Mouse (Mus musculus) liver, embryonic 16.5 days (tissue): Measurements from ENCODE around the gene Wwc1. TPM values are rescaled to one million over a fixed set of nuclear protein-coding genes. Genes with fewer than 3 reads are reported as not detected.
"Not testable (repeated sequence)": the region's sequence is repeated elsewhere in the genome, so short reads cannot be mapped to it uniquely, and the experiment has no call there.

Experiments
- ATAC-seq: fragments of 200-750 bp; cut with Nextera tagmentation; 2 replicates; pipeline ENCODE4 v1.8.0; 2017; ENCODE audit warnings: low read depth, mild to moderate bottlenecking, moderate number of reproducible peaks, moderate library complexity
- H3K27ac ChIP-seq: fragments of 300-500 bp; sonication (generic); 2 replicates; pipeline ENCODE4 v1.5.1; 2014; ENCODE audit warnings: mild to moderate bottlenecking, low read length
- H3K27me3 ChIP-seq: fragments of 300-500 bp; sonication (generic); 2 replicates; pipeline ENCODE4 v1.6.1; 2014; ENCODE audit warnings: low read depth, low read length, mixed read lengths; ENCODE audit not compliant: control insufficient read depth, insufficient read depth
- H3K36me3 ChIP-seq: fragments of 300-500 bp; sonication (generic); 2 replicates; pipeline ENCODE4 v1.6.1; 2014; ENCODE audit warnings: mild to moderate bottlenecking; ENCODE audit not compliant: control insufficient read depth, insufficient read depth
- H3K4me1 ChIP-seq: fragments of 300-500 bp; sonication (generic); 2 replicates; pipeline ENCODE4 v1.6.1; 2014; ENCODE audit warnings: low read depth, low read length, mixed read lengths; ENCODE audit not compliant: control insufficient read depth
- H3K4me2 ChIP-seq: fragments of 300-500 bp; sonication (generic); 2 replicates; pipeline ENCODE4 v1.6.1; 2014; ENCODE audit warnings: low read depth, low read length, mixed read lengths
- H3K4me3 ChIP-seq: fragments of 300-500 bp; sonication (generic); 2 replicates; pipeline ENCODE4 v1.5.1; 2014; ENCODE audit warnings: low read depth, mild to moderate bottlenecking, low read length
- H3K9ac ChIP-seq: fragments of 300-500 bp; sonication (generic); 2 replicates; pipeline ENCODE4 v1.6.1; 2014; ENCODE audit warnings: low read depth, low read length
- H3K9me3 ChIP-seq: fragments of 300-500 bp; sonication (generic); replicated peaks from 2 replicates; pipeline ENCODE4 v1.6.1; 2016; ENCODE audit warnings: low read length; ENCODE audit not compliant: control insufficient read depth
- WGBS: fragments of 180-500 bp; shearing (Covaris S2); extraction: QIAGEN DNeasy Blood & Tissue Kit; methylation state at CpG from one replicate; pipeline ENCODE4 v1.1.7; 2014; ENCODE audit not compliant: insufficient replicate concordance; 5-methylcytosine and 5-hydroxymethylcytosine counted together
- polyA plus RNA-seq: library from polyadenylated mRNA; unstranded; fragments of >200 nt; fragmentation: Nextera tagmentation; extraction: Ambion mirVana; gene quantifications from 2 replicates; pipeline ENCODE4 v1.2.1, GENCODE M21; 2015

Wwc1 gene
- polyA plus RNA-seq, 1 experiment from 2014 or later, result 1.1 TPM

DNA sequence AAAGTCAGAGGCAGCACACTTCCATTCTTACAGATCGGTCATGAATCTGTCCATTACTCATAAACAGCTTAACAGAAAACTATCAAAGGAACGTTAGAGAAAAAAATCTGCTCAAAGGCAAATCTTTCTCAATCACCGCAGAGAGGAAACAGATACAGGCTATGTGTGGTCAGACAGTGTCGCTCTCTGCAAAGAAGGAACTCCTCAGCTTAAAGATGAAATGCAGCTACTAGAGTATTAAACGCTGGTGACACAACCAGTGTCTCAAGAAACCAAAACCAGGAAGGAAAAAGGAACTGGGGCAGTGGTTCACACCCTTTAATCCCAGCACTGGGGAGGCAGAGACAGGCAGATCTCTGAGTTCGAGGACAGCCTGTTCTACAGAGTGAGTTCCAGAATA lies 152.6 kb downstream of the Wwc1 start:
- Histone ChIP-seq H3K9ac (no peak overlapping the region), H3K9me3 (no peaks in the 10 kb centered on the region), H3K4me1 (peaks cover 5% of the 10 kb centered on the region; the same call in 1 of the 2 replicates), H3K4me2 (no peak overlapping the region), H3K27me3 (no peaks in the 10 kb centered on the region), H3K4me3 (no peak overlapping the region), H3K27ac (no peak overlapping the region), H3K36me3 (peaks cover 52% of the 10 kb centered on the region)
- WGBS, result 67% methylated on average over 6 of the region's 6 CpGs
- no peak for ATAC-seq

- peaks cover 44% of the 10 kb centered on the region for H3K36me3 ChIP-seq
- H3K9me3 ChIP-seq, result no peaks in the 10 kb centered on the region
- no peak for ATAC-seq
- H3K27ac ChIP-seq, result no peak overlapping the region
- H3K9ac ChIP-seq, result no peak overlapping the region
- 82% methylated on average over 12 of the region's 12 CpGs for WGBS
- no peak overlapping the region for H3K4me2 ChIP-seq
- no peaks in the 10 kb centered on the region for H3K4me1 ChIP-seq
- H3K27me3 ChIP-seq, result no peaks in the 10 kb centered on the region
- H3K4me3 ChIP-seq, result no peak overlapping the region
These were observed 164.0 kb downstream of the Wwc1 start for GRCm38 (mm10) chr11:35816316-35816715.

GRCm38 (mm10) chr11:35811458-35811857 lies 168.9 kb downstream of the Wwc1 start:
- no peaks in the 10 kb centered on the region for H3K27me3 ChIP-seq
- H3K4me3 ChIP-seq, result no peak overlapping the region
- H3K36me3 ChIP-seq, result peaks cover 50% of the 10 kb centered on the region
- ATAC-seq, result no peak
- H3K9me3 ChIP-seq, result no peaks in the 10 kb centered on the region
- H3K4me2 ChIP-seq, result no peak overlapping the region
- H3K4me1 ChIP-seq, result no peaks in the 10 kb centered on the region
- no peak overlapping the region for H3K27ac ChIP-seq
- H3K9ac ChIP-seq, result no peak overlapping the region
- WGBS, result 81% methylated on average over 10 of the region's 10 CpGs

- ATAC-seq, result no peak
- Histone ChIP-seq H3K27ac (no peak overlapping the region), H3K4me3 (no peak overlapping the region), H3K27me3 (peaks cover 37% of the 10 kb centered on the region), H3K9me3 (no peaks in the 10 kb centered on the region), H3K4me1 (no peaks in the 10 kb centered on the region; the same call in 1 of the 2 replicates), H3K9ac (no peak overlapping the region), H3K4me2 (no peak overlapping the region), H3K36me3 (no peaks in the 10 kb centered on the region)
- 59% methylated on average over 5 of the region's 5 CpGs for WGBS
These were observed 179.0 kb downstream of the Wwc1 start for GRCm38 (mm10) chr11:35801332-35801731.

- 17% methylated on average over 11 of the region's 11 CpGs for WGBS
- Histone ChIP-seq H3K9me3 (no peaks in the 10 kb centered on the region), H3K4me1 (no peaks in the 10 kb centered on the region; the same call in 1 of the 2 replicates), H3K4me2 (no peak within 1 kb of the TSS), H3K4me3 (no peak within 1 kb of the TSS), H3K27me3 (peaks cover 50% of the 10 kb centered on the region), H3K27ac (no peak within 1 kb of the TSS), H3K36me3 (no peaks in the 10 kb centered on the region), H3K9ac (no peak within 1 kb of the TSS)
- ATAC-seq, result no peak
These were observed 181.5 kb downstream of the Wwc1 start, which contains the start of gene Fbll1 for GRCm38 (mm10) chr11:35798874-35799273. Fbll1 (minus strand) TSS chr11:35798884.

DNA sequence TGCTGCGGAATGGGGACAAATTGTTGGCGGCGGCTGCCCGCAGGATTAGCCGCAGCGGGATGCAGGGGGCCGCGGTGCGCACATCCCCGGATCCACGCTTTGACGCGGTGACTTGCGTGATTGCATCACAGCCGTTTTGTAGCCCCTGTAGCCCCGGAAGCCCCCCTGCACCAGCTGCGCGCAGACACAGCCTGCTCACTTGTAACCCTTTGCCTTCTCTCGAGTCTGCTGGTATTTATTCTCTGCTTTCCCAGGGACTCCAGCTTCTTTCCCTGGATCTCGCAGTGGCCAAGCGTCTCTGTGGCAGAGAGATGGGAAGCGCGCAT lies 181.9 kb downstream of the Wwc1 start:
- no peaks in the 10 kb centered on the region for H3K9me3 ChIP-seq
- no peak overlapping the region for H3K4me2 ChIP-seq
- WGBS, result 5% methylated on average over 23 of the region's 23 CpGs
- no peak for ATAC-seq
- H3K36me3 ChIP-seq, result no peaks in the 10 kb centered on the region
- no peak overlapping the region for H3K9ac ChIP-seq
- no peak overlapping the region for H3K4me3 ChIP-seq
- no peak overlapping the region for H3K27ac ChIP-seq
- no peaks in the 10 kb centered on the region; the same call in 1 of the 2 replicates for H3K4me1 ChIP-seq
- H3K27me3 ChIP-seq, result peaks cover 50% of the 10 kb centered on the region

GRCm38 (mm10) chr11:35797751-35798494 lies 182.4 kb downstream of the Wwc1 start:
- H3K9me3 ChIP-seq, result no peaks in the 10 kb centered on the region
- H3K4me1 ChIP-seq, result no peaks in the 10 kb centered on the region; the same call in 1 of the 2 replicates
- H3K36me3 ChIP-seq, result no peaks in the 10 kb centered on the region
- no peak for ATAC-seq
- H3K4me3 ChIP-seq, result no peak overlapping the region
- H3K4me2 ChIP-seq, result no peak overlapping the region
- H3K27me3 ChIP-seq, result peaks cover 50% of the 10 kb centered on the region
- H3K9ac ChIP-seq, result no peak overlapping the region
- H3K27ac ChIP-seq, result no peak overlapping the region
- 4% methylated on average over 81 of the region's 86 CpGs for WGBS

DNA sequence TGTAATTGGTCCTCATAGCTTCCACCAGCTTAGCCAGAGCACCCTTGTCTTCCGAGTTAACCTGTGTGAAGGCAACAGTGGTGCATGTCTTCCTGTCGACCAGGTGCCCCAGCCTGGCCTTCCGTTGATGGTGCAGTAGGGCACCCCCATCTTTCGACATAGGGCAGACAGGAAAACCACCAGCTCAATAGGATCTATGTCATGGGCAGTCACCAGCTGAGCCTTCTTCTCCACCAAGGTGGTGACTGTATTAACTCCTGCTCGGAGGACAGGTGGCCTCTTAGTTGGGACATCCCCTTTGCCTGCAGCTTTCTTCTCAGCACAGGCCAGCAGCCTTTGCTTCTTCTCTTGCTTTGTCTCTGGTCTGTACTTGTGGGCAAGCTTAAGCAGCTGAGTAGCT lies 187.5 kb downstream of the Wwc1 start:
- not testable (repeated sequence) for H3K27ac ChIP-seq, H3K4me2 ChIP-seq, H3K4me3 ChIP-seq, H3K36me3 ChIP-seq, H3K9me3 ChIP-seq, ATAC-seq, H3K9ac ChIP-seq, H3K4me1 ChIP-seq
- 50% methylated on average over 5 of the region's 5 CpGs for WGBS
- peaks cover 28% of the 10 kb centered on the region for H3K27me3 ChIP-seq

DNA sequence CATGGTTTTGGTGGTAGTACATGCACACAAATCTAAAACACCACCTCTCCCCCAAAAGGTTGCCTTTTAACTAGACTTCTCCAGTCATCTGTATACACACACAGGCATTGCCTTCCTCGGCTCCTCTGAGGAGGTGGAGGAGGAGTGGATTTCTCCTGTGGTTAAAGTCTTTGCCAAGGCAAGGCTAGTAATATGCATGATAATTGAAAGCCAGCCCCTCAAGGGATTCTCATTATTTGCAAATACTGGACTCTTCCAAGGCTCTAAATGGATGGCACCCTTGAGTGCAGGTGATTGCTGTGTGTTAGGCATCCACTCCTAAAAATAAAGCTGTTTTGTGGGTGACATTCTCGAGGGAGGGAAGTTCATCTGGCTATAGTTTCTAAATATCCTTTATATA lies 191.9 kb downstream of the Wwc1 start:
- no peak overlapping the region for H3K9ac ChIP-seq
- no peak for ATAC-seq
- no peak overlapping the region for H3K27ac ChIP-seq
- no peaks in the 10 kb centered on the region for H3K4me1 ChIP-seq
- H3K9me3 ChIP-seq, result no peaks in the 10 kb centered on the region
- H3K4me2 ChIP-seq, result no peak overlapping the region
- no peak overlapping the region for H3K4me3 ChIP-seq
- 71% methylated on average over 2 of the region's 2 CpGs for WGBS
- no peaks in the 10 kb centered on the region for H3K27me3 ChIP-seq
- H3K36me3 ChIP-seq, result peaks cover 12% of the 10 kb centered on the region
